Mouse (Mus musculus) testis, adult 10 weeks (tissue): ENCODE measurements around the gene Gm8251. TPM values are rescaled to one million over a fixed set of nuclear protein-coding genes. Genes with fewer than 3 reads are reported as not detected.

Experiments
- polyA plus RNA-seq: library from polyadenylated mRNA; stranded (reverse); fragments of 350-450 nt; fragmentation: Illumina TruSeq; extraction: RNeasy Lipid Tissue Mini Kit (QIAGEN cat#74804); gene quantifications from one replicate; pipeline ENCODE4 v1.2.3, GENCODE M21; 2014; ENCODE audit warnings: low read depth, low replicate concordance

Gm8251 gene
- polyA plus RNA-seq = 86.4 TPM

DNA sequence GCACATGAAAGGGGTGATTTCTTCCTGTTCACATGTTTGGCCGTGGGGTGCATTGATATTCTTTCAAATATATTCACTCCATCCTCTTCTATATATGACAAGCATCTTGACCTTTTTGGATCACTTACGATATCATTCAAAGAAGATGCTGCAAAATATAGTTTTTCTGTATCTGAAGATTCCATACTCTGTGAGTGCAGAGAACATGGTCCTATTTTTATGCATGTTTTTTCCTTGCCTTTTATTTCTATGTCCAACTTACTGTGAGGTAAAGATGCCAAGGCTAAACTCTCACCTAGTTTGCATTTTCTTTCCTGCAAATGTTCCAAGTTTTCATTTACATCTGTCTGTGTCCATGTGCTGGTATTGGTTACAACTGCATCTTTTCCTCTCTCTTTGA lies at the start of gene Gm8251:
TSS of gene Gm8251 (minus strand) at position 101 of the 400 bp plus-strand sequence.

DNA sequence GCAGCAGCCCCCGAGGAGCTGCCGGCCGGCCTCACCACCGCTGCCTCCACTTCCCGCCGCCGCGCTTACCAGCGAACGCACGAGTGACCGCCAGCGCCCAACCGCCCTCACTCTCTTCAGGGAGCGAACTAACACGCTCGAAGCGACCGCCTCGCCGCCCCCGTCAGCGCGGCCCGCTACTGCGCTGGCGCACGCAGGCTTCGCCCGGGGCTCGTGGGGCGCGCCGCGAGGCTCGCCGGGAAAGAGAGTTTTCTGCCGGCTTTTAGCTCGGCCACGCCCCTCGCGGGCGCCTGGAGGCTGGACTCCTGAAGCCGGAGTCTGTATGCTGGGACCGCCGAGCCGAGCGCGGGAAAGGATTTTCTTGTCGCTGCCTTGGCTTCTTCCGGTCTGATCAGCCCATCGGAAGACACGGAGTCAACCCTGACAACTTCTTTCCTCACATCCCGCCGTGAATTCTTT lies 40.6 kb upstream of the Gm8251 start, which contains the start of gene Tex30:
TSS of gene Tex30 (minus strand) at position 183 of the 459 bp plus-strand sequence.

DNA sequence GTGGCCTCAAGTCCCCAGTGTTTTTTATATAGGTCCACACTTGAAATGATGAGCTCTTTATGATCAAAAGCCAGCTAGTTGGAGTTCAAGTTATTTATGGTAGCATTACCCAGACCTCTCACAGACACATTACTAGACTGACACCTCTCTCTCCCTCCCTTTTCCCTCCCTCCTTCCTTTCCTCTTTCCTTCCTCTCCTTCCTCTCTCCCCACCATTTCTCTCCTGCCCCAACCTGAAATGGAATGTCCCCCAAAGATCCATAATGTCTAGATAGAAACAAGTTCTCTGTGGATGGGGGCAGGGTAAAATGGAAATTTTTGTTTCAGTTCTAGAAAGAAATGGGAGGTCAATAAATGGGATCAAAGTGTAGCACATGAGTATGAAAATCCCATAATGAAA lies 41.8 kb downstream of the Gm8251 start, which contains the start of gene Mettl21c:
TSS of gene Mettl21c (minus strand) at position 101 of the 400 bp plus-strand sequence.

Other genes starting within 250 kb of the Gm8251 start
- 53.5 TPM for gene Uxs1, start 234.1 kb downstream of the Gm8251 start, polyA plus RNA-seq
- 319 TPM for gene Tpp2, start 128.3 kb downstream of the Gm8251 start, polyA plus RNA-seq
- not detected for gene Mettl21c, start 41.9 kb downstream of the Gm8251 start, polyA plus RNA-seq
- 564 TPM for gene Tex30, start 40.5 kb upstream of the Gm8251 start, polyA plus RNA-seq
- 6.2 TPM for gene Kdelc1, start 56.9 kb upstream of the Gm8251 start, polyA plus RNA-seq
- 7.6 TPM for gene Bivm, start 57.0 kb upstream of the Gm8251 start, polyA plus RNA-seq
- 14.1 TPM for gene Ercc5, start 85.8 kb upstream of the Gm8251 start, polyA plus RNA-seq
- gene Mettl21e, start 157.0 kb upstream of the Gm8251 start, polyA plus RNA-seq = not detected